Mouse (Mus musculus) hindbrain, embryonic 16.5 days (tissue): ENCODE data around the gene Pf4. TPM values are rescaled to one million over a fixed set of nuclear protein-coding genes. Genes with fewer than 3 reads are reported as not detected.
"Not testable (repeated sequence)": the region's sequence is repeated elsewhere in the genome, so short reads cannot be mapped to it uniquely, and the experiment has no call there.

ENCODE experiments used
- ATAC-seq: fragments of 200-750 bp; cut with Nextera tagmentation; 2 replicates; pipeline ENCODE4 v1.8.0; 2017; ENCODE audit warnings: moderate TSS enrichment, moderate library complexity
- H3K27ac ChIP-seq: fragments of 300-500 bp; sonication (generic); 2 replicates; pipeline ENCODE4 v1.5.1; 2014; ENCODE audit warnings: low read depth, mild to moderate bottlenecking, control low read depth, low read length, moderate library complexity
- H3K27me3 ChIP-seq: fragments of 300-500 bp; sonication (generic); replicated peaks from 2 replicates; pipeline ENCODE4 v1.6.1; 2014; ENCODE audit warnings: low read length; ENCODE audit not compliant: control insufficient read depth, insufficient read depth
- H3K36me3 ChIP-seq: fragments of 300-500 bp; sonication (generic); 2 replicates; pipeline ENCODE4 v1.6.1; 2014; ENCODE audit warnings: mild to moderate bottlenecking, low read length, moderate library complexity, mixed read lengths; ENCODE audit not compliant: control insufficient read depth, insufficient read depth
- H3K4me1 ChIP-seq: fragments of 300-500 bp; sonication (generic); 2 replicates; pipeline ENCODE4 v1.6.1; 2014; ENCODE audit warnings: low read depth, low read length; ENCODE audit not compliant: control insufficient read depth, insufficient read depth
- H3K4me2 ChIP-seq: fragments of 300-500 bp; sonication (generic); 2 replicates; pipeline ENCODE4 v1.6.1; 2014; ENCODE audit warnings: mild to moderate bottlenecking, low read length, control low read depth, moderate library complexity
- H3K4me3 ChIP-seq: fragments of 300-500 bp; sonication (generic); 2 replicates; pipeline ENCODE4 v1.5.1; 2014; ENCODE audit warnings: mild to moderate bottlenecking, low read length, control low read depth, moderate library complexity
- H3K9ac ChIP-seq: fragments of 300-500 bp; sonication (generic); 2 replicates; pipeline ENCODE4 v1.6.1; 2014; ENCODE audit warnings: low read depth, mild to moderate bottlenecking, control low read depth, low read length, moderate library complexity
- H3K9me3 ChIP-seq: fragments of 300-500 bp; sonication (generic); 2 replicates; pipeline ENCODE4 v1.6.1; 2014; ENCODE audit warnings: mild to moderate bottlenecking, low read length, moderate library complexity; ENCODE audit not compliant: control insufficient read depth
- WGBS: fragments of 180-500 bp; shearing (Covaris S2); extraction: QIAGEN DNeasy Blood & Tissue Kit; methylation state at CpG from one replicate; pipeline ENCODE4 v1.1.7; 2014; 5-methylcytosine and 5-hydroxymethylcytosine counted together
- polyA plus RNA-seq: library from polyadenylated mRNA; unstranded; fragments of >200 nt; fragmentation: Nextera tagmentation; extraction: Ambion mirVana; gene quantifications from 2 replicates; pipeline ENCODE4 v1.2.1, GENCODE M21; 2015

Gene Pf4
- polyA plus RNA-seq, 1 experiment from 2014 or later = 42.5 TPM

GRCm38 (mm10) chr5:90783697-90784096 is 11.5 kb downstream of the Pf4 start:
- WGBS = 93% methylated on average over 3 of the region's 3 CpGs
- Histone ChIP-seq H3K4me2 (no peak overlapping the region), H3K9ac (no peak overlapping the region), H3K4me1 (peaks cover 4% of the 10 kb centered on the region), H3K27ac (no peak overlapping the region), H3K27me3 (no peaks in the 10 kb centered on the region), H3K36me3 (no peaks in the 10 kb centered on the region), H3K9me3 (no peaks in the 10 kb centered on the region), H3K4me3 (no peak overlapping the region)
- ATAC-seq = no peak

- Histone ChIP-seq H3K9ac (peak within 1 kb of the TSS; percentile 55), H3K4me3 (peak within 1 kb of the TSS; percentile 39), H3K4me1 (peaks cover 4% of the 10 kb centered on the region), H3K27me3 (no peaks in the 10 kb centered on the region), H3K4me2 (peak within 1 kb of the TSS; percentile 69), H3K9me3 (no peaks in the 10 kb centered on the region), H3K27ac (no peak within 1 kb of the TSS), H3K36me3 (no peaks in the 10 kb centered on the region)
- ATAC-seq = peak; percentile 93
- 18% methylated on average over 24 of the region's 26 CpGs for WGBS
Observed at GRCm38 (mm10) chr5:90785659-90786588, 13.7 kb downstream of the Pf4 start, which contains the start of gene Cxcl3. TSS of gene Cxcl3 (plus strand) at chr5:90786103.

GRCm38 (mm10) chr5:90788114-90788513 is 15.9 kb downstream of the Pf4 start:
- no peaks in the 10 kb centered on the region for H3K9me3 ChIP-seq
- no peak overlapping the region for H3K27ac ChIP-seq
- H3K36me3 ChIP-seq = no peaks in the 10 kb centered on the region
- H3K27me3 ChIP-seq = no peaks in the 10 kb centered on the region
- WGBS = 77% methylated on average over 4 of the region's 4 CpGs
- peaks cover 4% of the 10 kb centered on the region for H3K4me1 ChIP-seq
- H3K4me3 ChIP-seq = no peak overlapping the region
- no peak for ATAC-seq
- no peak overlapping the region for H3K9ac ChIP-seq
- H3K4me2 ChIP-seq = no peak overlapping the region

GRCm38 (mm10) chr5:90789306-90790073 is 17.3 kb downstream of the Pf4 start:
- Histone ChIP-seq H3K4me2 (no peak overlapping the region), H3K27ac (no peak overlapping the region), H3K36me3 (no peaks in the 10 kb centered on the region), H3K27me3 (no peaks in the 10 kb centered on the region), H3K4me3 (no peak overlapping the region), H3K4me1 (peaks cover 4% of the 10 kb centered on the region), H3K9ac (no peak overlapping the region), H3K9me3 (no peaks in the 10 kb centered on the region)
- WGBS = 88% methylated on average over 11 of the region's 11 CpGs
- no peak for ATAC-seq

- Histone ChIP-seq H3K27ac (no peak overlapping the region), H3K4me1 (peaks cover 4% of the 10 kb centered on the region), H3K4me2 (no peak overlapping the region), H3K36me3 (no peaks in the 10 kb centered on the region), H3K27me3 (no peaks in the 10 kb centered on the region), H3K9ac (no peak overlapping the region), H3K4me3 (no peak overlapping the region), H3K9me3 (no peaks in the 10 kb centered on the region)
- WGBS = 79% methylated on average over 8 of the region's 8 CpGs
- no peak for ATAC-seq
Observed at GRCm38 (mm10) chr5:90790074-90790502, 17.9 kb downstream of the Pf4 start.

- Histone ChIP-seq H3K4me2 (no peak within 1 kb of the TSS), H3K27me3 (no peaks in the 10 kb centered on the region), H3K9me3 (no peaks in the 10 kb centered on the region), H3K9ac (no peak within 1 kb of the TSS), H3K27ac (no peak within 1 kb of the TSS), H3K4me1 (no peaks in the 10 kb centered on the region), H3K4me3 (no peak within 1 kb of the TSS), H3K36me3 (no peaks in the 10 kb centered on the region)
- ATAC-seq = no peak
- 78% methylated on average over 5 of the region's 5 CpGs for WGBS
Observed at GRCm38 (mm10) chr5:90794195-90794625, 22.0 kb downstream of the Pf4 start, which contains the start of gene Cxcl15. TSS of gene Cxcl15 (plus strand) at chr5:90794534.

GRCm38 (mm10) chr5:90795392-90795791 is 23.2 kb downstream of the Pf4 start:
- H3K9ac ChIP-seq, H3K4me3 ChIP-seq, H3K27ac ChIP-seq, ATAC-seq, H3K9me3 ChIP-seq, H3K4me2 ChIP-seq, H3K36me3 ChIP-seq, H3K27me3 ChIP-seq, H3K4me1 ChIP-seq: not testable (repeated sequence)
- 92% methylated on average over 2 of the region's 2 CpGs for WGBS

GRCm38 (mm10) chr5:90804574-90804973 is 32.3 kb downstream of the Pf4 start:
- ATAC-seq = no peak
- H3K27ac ChIP-seq = no peak overlapping the region
- H3K4me3 ChIP-seq = no peak overlapping the region
- no peaks in the 10 kb centered on the region for H3K36me3 ChIP-seq
- no peaks in the 10 kb centered on the region for H3K4me1 ChIP-seq
- no peaks in the 10 kb centered on the region for H3K9me3 ChIP-seq
- H3K4me2 ChIP-seq = no peak overlapping the region
- H3K9ac ChIP-seq = no peak overlapping the region
- H3K27me3 ChIP-seq = no peaks in the 10 kb centered on the region

- Histone ChIP-seq H3K4me1 (no peaks in the 10 kb centered on the region), H3K4me3 (no peak overlapping the region), H3K9me3 (no peaks in the 10 kb centered on the region), H3K4me2 (no peak overlapping the region), H3K36me3 (no peaks in the 10 kb centered on the region), H3K27ac (no peak overlapping the region), H3K27me3 (no peaks in the 10 kb centered on the region), H3K9ac (no peak overlapping the region)
- no peak for ATAC-seq
Observed at GRCm38 (mm10) chr5:90806050-90806449, 33.8 kb downstream of the Pf4 start.
